Mouse (Mus musculus): Measurements from ENCODE around the gene Tcte1.

Gene Tcte1

GRCm38 (mm10) chr17:45548541-45549512 is 25.6 kb downstream of the Tcte1 start:
- peak; percentile 85 for DNase-seq

- DNase-seq, result peak; percentile 68
These were observed 26.5 kb downstream of the Tcte1 start, which contains the start of gene Tmem151b for GRCm38 (mm10) chr17:45549617-45550181. Gene Tmem151b, minus strand, starts transcription at chr17:45549677.

- DNase-seq, result no peak
These were observed 27.0 kb downstream of the Tcte1 start for GRCm38 (mm10) chr17:45550253-45550652.

GRCm38 (mm10) chr17:45551249-45551796 is 28.1 kb downstream of the Tcte1 start:
- DNase-seq, result no peak

- DNase-seq, result peak; percentile 96
These were observed 28.7 kb downstream of the Tcte1 start for GRCm38 (mm10) chr17:45551816-45552451.

- DNase-seq, result peak; percentile 77
These were observed 29.8 kb downstream of the Tcte1 start for GRCm38 (mm10) chr17:45553065-45553464.

GRCm38 (mm10) chr17:45554420-45554819 is 31.2 kb downstream of the Tcte1 start:
- no peak for DNase-seq

GRCm38 (mm10) chr17:45555452-45556106 is 32.3 kb downstream of the Tcte1 start, which contains the start of gene Nfkbie:
Gene Nfkbie, plus strand, starts transcription at chr17:45555703.
- peak; percentile 99 for DNase-seq

GRCm38 (mm10) chr17:45556107-45556489 is 32.9 kb downstream of the Tcte1 start:
- peak; percentile 92 for DNase-seq

- DNase-seq, result peak; percentile 93
These were observed 33.4 kb downstream of the Tcte1 start for GRCm38 (mm10) chr17:45556514-45557245.

GRCm38 (mm10) chr17:45557246-45557824 is 34.1 kb downstream of the Tcte1 start:
- DNase-seq, result peak; percentile 94

GRCm38 (mm10) chr17:45557998-45558862 is 35.0 kb downstream of the Tcte1 start:
- peak; percentile 94 for DNase-seq

- no peak for DNase-seq
These were observed 36.7 kb downstream of the Tcte1 start for GRCm38 (mm10) chr17:45559732-45560525.

GRCm38 (mm10) chr17:45563216-45563615 is 40.0 kb downstream of the Tcte1 start:
- no peak for DNase-seq

- DNase-seq, result peak; percentile 100
These were observed 40.7 kb downstream of the Tcte1 start, which contains the start of gene Slc35b2 for GRCm38 (mm10) chr17:45563655-45564530. Gene Slc35b2, plus strand, starts transcription at chr17:45563874.

GRCm38 (mm10) chr17:45564531-45565084 is 41.4 kb downstream of the Tcte1 start:
- DNase-seq, result peak; percentile 95

GRCm38 (mm10) chr17:45565103-45565502 is 41.9 kb downstream of the Tcte1 start:
- DNase-seq, result no peak

GRCm38 (mm10) chr17:45566031-45566359 is 42.8 kb downstream of the Tcte1 start:
- no peak for DNase-seq

Measured in heart, adult 11 months (tissue).